Mouse (Mus musculus): ENCODE results near the gene Guca1a.

GRCm38 (mm10) chr17:47420195-47420594, 19.8 kb upstream of the Guca1a start:
- TF ChIP-seq POLR2A (IDR thresholded peaks at IDR 0.05; ENCODE audit: low read depth, low read length) = no peak
- no peak for TF ChIP-seq CHD1 (IDR thresholded peaks at IDR 0.05; ENCODE audit: low read depth, low read length)
- TF ChIP-seq ZKSCAN1 (IDR thresholded peaks at IDR 0.05; ENCODE audit: borderline replicate concordance, low read depth, low read length) = no peak
- no peak for TF ChIP-seq EP300 (IDR thresholded peaks at IDR 0.05; ENCODE audit: low read length)
- no peak for TF ChIP-seq UBTF (IDR thresholded peaks at IDR 0.05; ENCODE audit: low read depth, low read length)
- TF ChIP-seq MAX (IDR thresholded peaks at IDR 0.05; ENCODE audit: low read length) = no peak
- no peak for TF ChIP-seq POLR2AphosphoS2 (IDR thresholded peaks at IDR 0.05; ENCODE audit: low read depth, low read length)
- TF ChIP-seq USF1 (IDR thresholded peaks at IDR 0.05; ENCODE audit: low read depth, low read length) = no peak
- TF ChIP-seq CTCF (conservative IDR thresholded peaks at IDR 0.05 in 1 of 2, IDR thresholded peaks at IDR 0.05 in 1 of 2; ENCODE audit: low read depth in 2 of 2, low read length in 2 of 2) = no peak
- no peak for TF ChIP-seq ZMIZ1 (IDR thresholded peaks at IDR 0.05; ENCODE audit: low read depth, low read length)
